9 mouse cellular contexts compared by ENCODE assay signal in genomic region chr6:140546648-140547201, GRCm38 (mm10).
DNase-seq lines count a peak whose midpoint lies in the region; ATAC-seq and TF ChIP-seq lines count a peak whose summit lies in the region.
"Had no signal": no experiment of that assay in that cellular context is flagged by ENCODE, and none has a peak within 500 bp of the region (broad histone marks: within the 10 kb centered on the region; RNA-seq: fewer than 3 reads in every experiment).

No protein-coding gene starts in this region.

- H3K27me3 ChIP-seq in heart, embryonic 12.5 days (replicated peaks): no peaks in the 10 kb centered on the region
- no peaks in the 10 kb centered on the region for H3K27me3 ChIP-seq in C2C12 (ENCODE audit: control insufficient read depth, insufficient read depth, insufficient read length)
- no peaks in the 10 kb centered on the region for H3K27me3 ChIP-seq in heart, embryonic 15.5 days

- H3K79me3 ChIP-seq in C2C12 (ENCODE audit: low read depth): peaks cover 1% of the 10 kb centered on the region

- 17% methylated on average over 12 of the region's 12 CpGs for WGBS in heart, embryonic 12.5 days
- WGBS in heart, embryonic 15.5 days: 18% methylated on average over 12 of the region's 12 CpGs

- 0 out of 2 replicates have a peak overlapping the region, but pooled peaks have one; percentile 9 for H3K4me3 ChIP-seq in heart, embryonic 12.5 days
- no peak overlapping the region for H3K4me3 ChIP-seq in C2C12 (ENCODE audit: insufficient read depth, poor library complexity, severe bottlenecking)
- H3K4me3 ChIP-seq in heart, embryonic 15.5 days: peak overlapping the region; percentile 17; the same call in 1 of the 2 replicates

- DNase-seq in heart, adult 8-10 months (ENCODE audit: low spot score): no peak
- peak; percentile 51 to 70 for DNase-seq in kidney, postnatal 36 days
- no peak for DNase-seq in right cerebral cortex, postnatal 36 days (ENCODE audit: low spot score in 2 of 2)
- DNase-seq in layer of hippocampus, postnatal 36 days: no peak
- DNase-seq: lung, postnatal 36 days had no signal

- H3K4me2 ChIP-seq in heart, embryonic 12.5 days: peak overlapping the region; percentile 60
- H3K4me2 ChIP-seq in heart, embryonic 15.5 days: peak overlapping the region; percentile 44

- TF ChIP-seq CTCF in C2C12 (IDR thresholded peaks at IDR 0.05; ENCODE audit: control insufficient read depth, insufficient read depth, insufficient read length): no peak

- no peaks in the 10 kb centered on the region for H3K9me3 ChIP-seq in heart, embryonic 12.5 days (replicated peaks)
- H3K9me3 ChIP-seq in heart, embryonic 15.5 days (replicated peaks): no peaks in the 10 kb centered on the region

- H3K27ac ChIP-seq in heart, embryonic 12.5 days (ENCODE audit: poor library complexity, severe bottlenecking): peak overlapping the region; percentile 78
- H3K27ac ChIP-seq in heart, embryonic 15.5 days: peak overlapping the region; percentile 68

- peaks cover 42% of the 10 kb centered on the region for H3K4me1 ChIP-seq in heart, embryonic 12.5 days (replicated peaks)
- H3K4me1 ChIP-seq in heart, embryonic 15.5 days (replicated peaks): peaks cover 28% of the 10 kb centered on the region

- peak overlapping the region; percentile 50; the same call in 1 of the 2 replicates for H3K9ac ChIP-seq in heart, embryonic 12.5 days
- no peak overlapping the region for H3K9ac ChIP-seq in heart, embryonic 15.5 days

- H3K36me3 ChIP-seq in heart, embryonic 12.5 days: peaks cover 38% of the 10 kb centered on the region
- H3K36me3 ChIP-seq in C2C12 (ENCODE audit: control insufficient read depth, insufficient read depth): peaks cover 9% of the 10 kb centered on the region
- peaks cover 23% of the 10 kb centered on the region for H3K36me3 ChIP-seq in heart, embryonic 15.5 days

- no peaks in the 10 kb centered on the region for H3K79me2 ChIP-seq in C2C12 (ENCODE audit: control insufficient read depth, insufficient read depth)

- H3ac ChIP-seq in C2C12 (ENCODE audit: control insufficient read depth, insufficient read length, low read depth): peak overlapping the region; percentile 15

- ATAC-seq in heart, embryonic 12.5 days (ENCODE audit: insufficient number of reproducible peaks, low FRiP score): no peak; the same call in 1 of the 2 replicates
- ATAC-seq in heart, embryonic 15.5 days (replicated peaks; ENCODE audit: insufficient number of reproducible peaks, insufficient read depth, low FRiP score, low read depth): 0 out of 2 replicates have a peak, but pooled peaks have one; percentile 9
- ATAC-seq in frontal cortex, adult (ENCODE audit: low TSS enrichment): no peak

TF ChIP-seq in C2C12, 6 proteins besides CTCF, POLR2A, EP300 and RAD21:
- TF ChIP-seq MYOG (IDR thresholded peaks at IDR 0.05; ENCODE audit: control insufficient read depth, extremely low read depth, insufficient read length): no peak
- no peak for TF ChIP-seq USF1 (IDR thresholded peaks at IDR 0.05; ENCODE audit: low read depth)
- no peak for TF ChIP-seq CEBPB (IDR thresholded peaks at IDR 0.05; ENCODE audit: low read depth)
- no peak for TF ChIP-seq FOSL1 (IDR thresholded peaks at IDR 0.05; ENCODE audit: insufficient read depth, low read length, poor library complexity, severe bottlenecking)
- no peak for TF ChIP-seq MAX (IDR thresholded peaks at IDR 0.05)
- no peak for TF ChIP-seq MYOD1 (IDR thresholded peaks at IDR 0.05; ENCODE audit: control insufficient read depth, insufficient read length, low read depth)

Comparison
In these comparisons a context has a peak if more than half of its experiments do, and no peak if none do; other contexts are left out.
1. DNase-seq: peak in kidney, postnatal 36 days (2 of 2); none in heart, adult 8-10 months (single experiment), right cerebral cortex, postnatal 36 days (0 of 2) and layer of hippocampus, postnatal 36 days (0 of 2).